Mouse (Mus musculus): ENCODE measurements around the gene Ccp110. TPM values are rescaled to one million over a fixed set of nuclear protein-coding genes. Genes with fewer than 3 reads are reported as not detected.

Gene Ccp110
- 1 to 10 TPM; 9.3 to 9.5 TPM for total RNA-seq (2023)

GRCm38 (mm10) chr7:118712228-118713173 is at the start of gene Ccp110:
TSS of gene Ccp110 (plus strand) at chr7:118712552.

GRCm38 (mm10) chr7:118705101-118705961 is 7.0 kb upstream of the Ccp110 start, which contains the start of gene Gde1:
TSS of gene Gde1 (minus strand) at chr7:118705778.

GRCm38 (mm10) chr7:118739975-118740531 is 27.7 kb downstream of the Ccp110 start, which contains the start of gene Vps35l:
TSS of gene Vps35l (plus strand) at chr7:118740226.

Other genes with a start within 250 kb of the Ccp110 start
- 1 to 10 TPM in 1 of 2 experiments, under 1 TPM in 1; 0.99 to 1.3 TPM for gene Itpripl2, start 220.6 kb upstream of the Ccp110 start, total RNA-seq (2023)
- gene Coq7, start 179.2 kb upstream of the Ccp110 start, total RNA-seq (2023) = 1 to 10 TPM; 6.8 to 7.6 TPM
- not detected for gene Tmc7, start 127.8 kb upstream of the Ccp110 start, total RNA-seq (2023)
- gene Tmc5, start 115.3 kb upstream of the Ccp110 start, total RNA-seq (2023) = not detected
- gene Gde1, start 6.8 kb upstream of the Ccp110 start, total RNA-seq (2023) = 10 to 100 TPM; 33.0 to 35.3 TPM
- gene Vps35l, start 27.7 kb downstream of the Ccp110 start, total RNA-seq (2023) = 10 to 100 TPM; 64.2 to 66.9 TPM
- 1 to 10 TPM; 1.6 to 1.9 TPM for gene Iqck, start 143.2 kb downstream of the Ccp110 start, total RNA-seq (2023)
- gene Knop1, start 143.7 kb downstream of the Ccp110 start, total RNA-seq (2023) = 10 to 100 TPM; 14.2 to 22.2 TPM

All from T-cell, adult 66 days (primary cell).